Mouse (Mus musculus): ENCODE measurements at regions not wholly inside any gene's neighbourhood (a gene's known extent, or its start where the extent isn't known, plus 50 kb on each side); places are given as distances from the start of the nearest gene placed in this dataset.

DNA sequence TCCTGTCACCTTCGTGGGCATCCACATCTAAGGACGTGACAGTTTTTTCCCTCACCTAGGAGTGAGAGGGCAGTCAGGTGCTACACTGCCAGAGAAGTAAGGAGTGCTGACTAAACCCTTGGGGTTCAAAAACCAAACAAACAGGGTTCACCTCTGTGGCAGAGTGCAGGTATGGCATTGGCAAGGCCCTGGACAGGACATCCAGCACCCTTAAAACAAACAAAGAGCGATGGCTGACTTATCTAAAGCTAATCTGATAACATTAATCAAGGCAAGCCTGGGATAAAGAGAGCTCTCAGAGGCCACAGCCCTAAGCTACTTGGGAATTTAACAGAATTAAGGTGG is 74.1 kb upstream of the Slc45a1 start:
- DNase-seq (ENCODE audit: low read depth, low spot score) = no peak

DNA sequence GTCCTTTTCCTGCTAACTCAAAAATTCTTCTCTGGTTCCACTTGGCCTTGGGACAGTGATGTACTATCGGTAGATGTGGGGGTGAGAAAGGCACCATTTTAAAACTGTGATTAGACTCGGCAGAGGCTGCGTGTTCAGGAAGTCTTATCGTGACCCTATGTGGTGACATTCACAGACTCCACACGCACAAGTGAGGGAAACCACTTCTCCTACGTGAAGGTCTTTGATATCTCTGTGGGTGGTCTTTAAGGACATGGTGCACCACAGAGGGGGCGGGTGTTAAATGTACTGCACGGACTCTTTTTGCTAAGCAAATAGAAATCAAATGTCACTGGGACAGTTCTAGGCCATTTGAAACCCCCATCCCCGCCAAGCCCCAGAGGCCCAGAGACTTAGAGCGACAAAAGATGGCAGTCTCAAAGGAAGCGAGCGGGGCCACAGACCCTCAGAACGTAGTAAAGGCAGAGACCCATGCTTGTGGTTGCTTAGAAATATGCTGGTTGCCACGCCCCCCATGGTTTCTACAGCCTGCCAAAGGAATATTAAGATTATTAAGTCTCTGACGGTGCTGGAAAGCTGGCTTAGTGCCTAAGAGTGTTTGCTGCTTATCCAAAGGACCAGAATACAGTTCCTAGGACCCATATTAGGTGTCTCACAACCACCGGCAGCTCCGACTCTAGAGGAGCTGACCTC is 73.6 kb upstream of the Slc45a1 start:
- DNase-seq (ENCODE audit: low read depth, low spot score) = no peak

DNA sequence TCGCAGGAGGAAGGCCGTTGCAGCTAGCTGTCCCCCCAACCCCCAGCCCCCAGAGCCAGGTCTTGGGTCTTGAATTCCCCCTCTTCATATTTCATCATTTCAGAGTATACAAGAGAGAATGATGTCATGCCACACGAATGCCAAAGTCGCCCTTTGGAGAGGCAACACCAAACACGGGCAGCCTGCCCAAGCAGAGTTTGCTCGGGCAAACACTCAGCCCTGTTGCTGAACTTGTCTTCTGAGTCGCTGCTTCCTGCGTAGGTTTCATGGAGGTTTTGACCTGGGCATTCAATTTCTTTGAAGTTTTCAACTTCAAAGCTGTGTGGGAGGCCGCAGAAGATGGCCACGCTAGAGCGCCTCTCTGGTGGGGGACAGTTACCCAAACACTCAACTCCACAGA is 72.8 kb upstream of the Slc45a1 start:
- DNase-seq (ENCODE audit: low read depth, low spot score) = no peak

DNA sequence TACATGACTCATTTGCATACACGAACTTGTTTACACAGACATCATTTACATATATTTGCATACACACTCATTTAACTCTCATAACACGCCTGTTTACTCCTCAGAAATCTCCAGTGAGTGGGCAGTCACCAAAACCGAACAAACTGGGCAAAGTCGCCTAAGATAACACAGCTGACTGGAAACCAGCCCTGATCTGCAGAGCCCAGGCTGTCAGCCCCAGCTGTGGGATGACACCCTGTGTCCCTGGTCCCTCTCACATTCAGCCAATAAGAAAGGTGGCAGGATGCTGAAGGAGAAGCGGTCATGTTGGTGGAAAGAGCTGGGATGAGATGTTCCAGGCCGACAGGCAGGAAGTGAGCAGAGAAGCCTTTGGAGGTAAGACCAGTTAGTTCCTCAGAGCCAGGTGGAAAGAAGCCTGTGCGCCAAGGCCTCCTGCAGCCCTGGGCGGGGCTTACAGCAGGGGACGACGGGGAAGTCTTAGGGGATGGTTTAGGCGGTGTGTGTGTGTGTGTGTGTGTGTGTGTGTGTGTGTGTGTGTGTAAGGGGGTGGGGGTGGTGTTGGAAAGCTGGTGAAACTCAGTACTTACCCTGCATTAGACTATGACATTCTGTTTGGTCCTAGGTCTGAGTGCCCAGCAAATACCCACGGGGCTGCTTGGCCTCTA is 69.8 kb upstream of the Slc45a1 start:
- no peak for DNase-seq (ENCODE audit: low read depth, low spot score)

DNA sequence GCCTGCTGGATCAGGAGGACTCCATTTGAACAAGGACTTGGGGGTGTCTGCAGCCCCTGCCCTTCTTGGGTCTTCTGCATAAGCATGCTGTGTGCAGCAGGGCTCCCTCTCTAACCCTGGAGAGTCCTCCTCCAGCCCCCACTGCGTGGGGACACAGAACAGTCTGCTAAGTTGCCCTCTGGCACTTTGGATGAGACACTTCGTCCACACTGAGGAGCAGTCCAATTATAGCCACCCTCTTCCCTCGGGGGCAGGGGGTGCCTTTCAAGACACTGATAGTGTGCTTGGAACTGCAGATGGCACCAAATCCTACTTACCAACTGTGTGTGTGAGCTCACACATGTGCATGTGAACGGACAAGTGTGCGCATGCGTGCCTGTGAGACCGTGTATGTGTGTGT is 65.9 kb upstream of the Slc45a1 start:
- no peak for DNase-seq (ENCODE audit: low read depth, low spot score)

DNA sequence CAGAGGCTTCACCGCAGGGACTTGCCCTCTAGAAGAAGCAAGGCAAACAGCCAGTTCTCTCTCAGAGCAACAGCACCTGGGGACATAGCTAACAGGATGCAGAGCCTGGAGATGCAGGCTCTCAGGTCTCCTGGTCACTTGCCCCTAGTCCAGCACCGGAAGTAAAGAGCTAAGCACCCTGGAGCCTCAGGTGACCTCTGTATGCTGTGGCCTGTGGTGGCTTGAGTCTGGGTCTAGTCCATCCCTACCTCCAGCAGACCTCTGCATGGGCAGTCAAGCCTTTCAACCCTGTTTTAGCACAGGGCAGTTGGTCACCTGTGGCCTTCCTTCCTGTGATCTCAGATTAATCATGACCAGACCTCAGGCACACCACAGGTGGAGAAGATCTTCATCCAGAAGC is 63.1 kb upstream of the Slc45a1 start:
- DNase-seq (ENCODE audit: low read depth, low spot score) = no peak

DNA sequence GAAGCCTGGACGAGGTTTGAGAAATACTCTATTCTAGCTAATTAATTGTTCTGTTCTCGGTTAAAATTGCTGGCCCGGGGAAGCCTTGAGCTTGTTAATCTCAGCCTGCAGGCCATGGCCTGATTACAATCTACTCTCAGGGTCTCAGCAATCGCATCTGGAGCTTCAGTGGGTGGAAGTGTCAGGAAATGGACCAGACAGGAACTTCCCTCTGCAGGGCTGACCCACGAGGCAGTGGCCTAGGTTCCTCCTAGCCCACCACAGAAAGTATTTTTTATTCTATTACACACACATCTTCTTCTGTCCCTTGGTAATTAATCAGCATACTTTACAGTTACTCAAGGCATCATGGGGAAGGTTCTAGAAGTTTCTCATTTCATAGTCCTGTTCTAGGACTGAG is 61.3 kb upstream of the Slc45a1 start:
- no peak for DNase-seq (ENCODE audit: low read depth, low spot score)

DNA sequence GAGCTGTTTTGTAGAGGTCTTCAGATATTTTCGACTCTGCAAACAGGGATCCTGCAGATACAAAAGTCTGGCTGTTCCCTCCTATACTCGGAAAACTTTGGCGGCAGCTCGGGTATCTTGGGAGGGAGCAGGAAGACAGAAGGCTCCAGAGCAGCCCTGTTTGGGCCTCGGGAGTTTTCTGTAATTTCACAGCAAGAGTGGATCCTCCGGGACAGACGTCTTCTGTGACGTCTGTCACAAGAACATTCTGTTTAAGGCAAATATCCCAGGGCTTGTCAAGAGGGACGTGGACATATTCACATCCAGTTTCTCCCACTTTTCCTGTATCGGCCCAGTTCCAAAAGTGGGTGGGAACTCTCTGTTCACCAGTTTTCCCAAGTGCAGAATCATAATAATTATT is 60.9 kb upstream of the Slc45a1 start:
- no peak for DNase-seq (ENCODE audit: low read depth, low spot score)

DNA sequence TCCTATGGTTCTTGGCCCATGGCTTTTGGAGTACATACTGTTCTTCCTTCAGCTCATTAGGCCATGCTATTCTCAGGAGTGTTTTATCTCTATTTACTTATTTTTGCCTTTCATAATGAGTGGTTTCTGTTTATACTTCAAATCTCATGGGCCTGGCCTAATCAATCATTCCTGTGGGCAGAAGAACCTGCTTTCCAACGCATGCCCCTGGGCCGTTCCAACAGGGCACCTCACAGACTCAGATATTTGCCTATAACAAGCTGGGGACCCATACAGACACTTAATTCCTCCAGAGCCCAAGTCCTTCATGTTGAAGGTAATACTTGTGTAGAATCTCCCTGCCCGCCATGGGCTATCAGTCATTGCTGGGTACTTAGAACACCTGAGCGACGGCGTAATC is 59.7 kb upstream of the Slc45a1 start:
- DNase-seq (ENCODE audit: low read depth, low spot score) = no peak

DNA sequence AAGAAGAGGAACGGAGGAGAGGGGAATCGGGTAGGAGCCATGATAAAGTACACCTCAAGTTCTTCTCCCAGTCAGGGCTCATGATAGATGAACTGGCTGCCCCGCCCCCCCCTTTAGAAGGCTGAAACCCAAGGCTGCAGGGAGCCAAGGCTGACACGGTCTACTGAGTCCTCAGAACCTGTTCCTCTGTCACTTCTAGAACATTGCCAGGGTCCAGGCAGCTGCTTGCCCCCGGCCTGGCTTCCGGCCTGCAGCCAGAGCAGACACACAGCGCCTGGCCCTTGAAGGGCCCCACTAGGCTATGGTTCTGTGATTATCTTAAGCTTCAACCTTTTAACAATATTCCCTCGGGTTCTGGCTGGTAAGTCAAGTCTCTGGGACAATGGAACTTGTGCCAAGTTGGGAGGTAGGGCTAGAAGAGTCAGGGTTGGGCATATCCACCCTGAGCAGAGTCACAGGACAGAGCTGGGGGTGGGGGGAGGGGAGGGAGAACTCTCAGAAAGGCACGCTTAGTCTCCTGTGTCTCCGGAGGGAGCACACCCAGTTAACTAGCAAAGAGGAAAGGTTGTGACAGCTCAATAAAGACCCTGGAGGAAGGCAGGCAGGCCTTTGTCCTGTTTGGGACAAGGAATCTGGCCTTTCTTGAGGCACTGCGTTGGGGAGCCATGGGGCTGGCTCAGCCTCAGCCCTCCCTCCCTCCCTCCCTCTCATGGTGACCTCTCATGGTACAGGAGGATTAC is 57.6 kb upstream of the Slc45a1 start:
- no peak for DNase-seq (ENCODE audit: low read depth, low spot score)

DNA sequence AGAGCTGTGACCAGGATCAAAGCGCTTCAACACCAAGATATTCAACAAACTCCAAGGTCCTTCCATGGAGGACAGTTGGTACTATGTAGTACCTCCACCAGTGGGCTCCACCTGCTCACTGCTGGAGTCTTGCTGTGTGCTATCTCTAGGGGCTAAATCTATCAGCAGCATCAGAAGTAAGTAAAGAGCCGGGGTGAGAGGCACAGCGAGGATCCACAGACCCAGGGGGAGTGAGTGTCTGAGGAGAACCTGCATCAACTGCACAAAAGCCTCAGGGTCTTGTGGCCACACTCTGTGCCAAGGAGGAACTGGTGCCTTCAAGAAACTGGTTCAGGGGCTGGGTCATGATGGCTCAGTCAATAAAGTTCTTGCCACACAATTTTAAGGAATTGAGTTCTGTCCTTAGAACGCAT is 56.6 kb upstream of the Slc45a1 start:
- DNase-seq (ENCODE audit: low read depth, low spot score) = no peak

DNA sequence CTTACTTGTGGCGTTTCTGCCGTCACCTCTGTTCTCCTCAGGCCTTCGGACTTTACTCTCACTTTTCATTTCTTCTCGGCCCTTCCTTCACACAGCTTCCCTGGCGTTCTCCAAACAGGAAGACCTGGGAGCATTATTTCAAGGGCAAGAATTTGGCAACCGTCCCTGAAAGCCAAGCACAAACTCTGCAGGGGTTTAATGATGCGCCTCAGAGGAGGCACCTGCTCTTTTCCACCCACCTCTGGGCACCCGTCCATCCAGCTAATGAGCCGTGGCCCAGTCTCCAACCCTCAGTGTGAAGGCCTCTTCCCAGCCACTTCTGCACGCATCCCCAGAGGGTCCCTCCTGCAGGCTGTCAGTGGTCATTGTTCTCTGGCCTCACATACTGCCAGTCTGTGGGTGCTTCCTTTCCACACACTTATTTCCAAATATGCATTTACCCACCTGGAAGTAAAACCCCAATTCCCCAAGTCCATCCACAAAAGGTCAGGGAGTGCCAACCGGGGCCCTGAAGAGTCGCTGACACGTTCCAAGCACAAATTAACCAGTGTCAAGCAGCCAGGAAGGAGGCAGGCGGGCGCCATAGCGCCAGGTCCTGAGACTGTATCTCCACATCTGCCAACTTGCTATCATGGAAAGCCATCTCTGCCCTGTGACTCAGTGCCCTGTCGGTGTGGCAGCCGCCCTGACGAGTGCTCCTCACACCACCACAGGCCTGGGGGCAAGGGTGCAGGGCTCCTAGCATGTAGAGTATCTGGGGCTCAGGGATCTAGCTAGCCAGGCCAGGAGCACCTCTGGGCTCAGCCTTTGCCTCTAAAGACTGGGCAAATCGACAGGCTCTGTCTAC is 56.0 kb upstream of the Slc45a1 start:
- no peak for DNase-seq (ENCODE audit: low read depth, low spot score)

DNA sequence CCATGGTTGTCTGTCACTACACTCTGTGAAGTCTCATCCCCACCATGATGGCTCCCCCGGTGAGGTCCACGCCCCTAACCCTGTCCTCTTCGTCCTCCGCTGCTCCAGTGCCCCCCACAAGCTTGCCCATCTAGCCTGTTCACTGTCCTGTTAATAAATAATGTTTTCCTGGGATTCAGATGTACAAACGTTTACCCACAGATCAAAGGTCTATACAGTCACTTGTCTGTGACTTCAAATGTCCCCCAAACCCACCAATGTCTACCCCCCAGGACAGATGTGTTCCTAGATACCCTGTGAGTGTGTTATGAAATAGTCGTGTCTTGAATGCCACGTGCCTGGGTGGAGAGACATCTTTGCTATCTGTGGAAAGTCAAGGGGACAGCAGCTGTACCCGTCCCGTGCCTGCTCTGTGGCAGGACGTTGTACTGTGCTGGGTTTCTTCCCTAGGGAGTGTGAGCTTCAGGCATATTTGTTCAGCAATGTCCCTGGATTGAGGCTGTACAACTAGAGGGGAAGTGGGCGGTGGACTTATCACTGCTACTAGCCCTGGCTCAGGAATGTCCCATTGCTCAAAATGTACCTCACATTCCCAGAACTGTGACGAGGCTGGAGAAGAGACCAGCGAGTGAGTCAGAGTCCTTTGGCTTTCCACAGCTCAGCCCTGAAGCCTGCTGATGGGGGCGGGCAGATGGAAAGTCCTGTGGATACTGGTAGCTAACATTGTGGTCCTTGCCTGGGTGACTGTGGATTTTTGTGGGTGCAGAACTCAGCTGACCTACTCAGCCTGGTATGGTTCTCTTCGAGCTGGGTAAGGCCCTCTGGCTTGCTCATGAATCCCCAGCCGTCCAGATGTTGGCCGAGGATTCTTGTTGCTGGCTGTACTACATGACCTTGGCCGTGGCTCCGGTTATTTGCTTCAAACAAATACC is 55.1 kb upstream of the Slc45a1 start:
- DNase-seq (ENCODE audit: low read depth, low spot score) = no peak

DNA sequence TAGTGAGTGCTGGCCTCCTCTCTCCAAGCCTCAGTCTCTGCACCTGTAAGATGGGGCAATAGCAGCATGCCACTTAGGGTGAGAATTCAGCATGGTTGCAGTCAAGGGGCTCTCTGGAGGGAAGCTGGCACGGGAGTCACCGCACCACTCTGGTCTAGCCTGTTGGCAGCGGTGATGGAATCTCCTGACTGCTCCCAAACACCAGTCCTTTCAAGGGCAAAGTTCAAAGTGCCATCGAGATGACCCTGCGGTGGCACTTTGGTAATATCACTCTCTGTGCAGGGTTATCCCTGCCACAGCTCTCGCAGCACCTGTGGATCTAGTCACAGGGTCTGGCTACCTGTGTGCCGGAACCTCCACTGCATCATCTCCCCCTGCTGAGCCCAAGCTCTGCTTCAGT is 54.3 kb upstream of the Slc45a1 start:
- no peak for DNase-seq (ENCODE audit: low read depth, low spot score)

DNA sequence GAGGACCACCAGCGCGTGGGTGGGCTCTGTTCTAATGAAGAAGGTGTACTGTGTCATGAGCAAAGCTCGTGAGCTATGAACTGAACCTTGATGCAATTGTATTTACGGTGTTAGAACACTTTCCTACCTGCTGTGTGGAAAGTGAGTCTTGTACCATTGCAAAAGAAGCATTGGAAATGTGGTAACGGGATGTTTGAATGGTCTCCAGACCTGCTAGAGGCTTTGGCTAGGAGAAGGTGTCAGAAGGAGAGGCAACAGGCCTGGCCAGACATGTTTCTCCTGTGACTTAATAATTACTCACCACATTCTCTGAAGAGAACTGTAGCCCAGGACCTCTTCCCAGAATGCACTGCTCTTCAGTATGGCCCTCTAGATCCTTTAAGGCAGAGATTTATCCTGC is 51.3 kb upstream of the Slc45a1 start:
- DNase-seq (ENCODE audit: low read depth, low spot score) = no peak

All from embryo, embryonic 11.5 days (tissue).